Mouse (Mus musculus) heart, postnatal 0 days (tissue): Measurements from ENCODE around the gene Ddias. TPM values are rescaled to one million over a fixed set of nuclear protein-coding genes. Genes with fewer than 3 reads are reported as not detected.
A peak's percentile ranks its signal among the peaks of the same experiment; 100 is the strongest.

Experiments used
- ATAC-seq: fragments of 200-750 bp; cut with Nextera tagmentation; 2 replicates; pipeline ENCODE4 v1.8.0; 2017; ENCODE audit warnings: low read depth, moderate number of reproducible peaks, moderate library complexity; ENCODE audit not compliant: insufficient read depth
- DNase-seq: peaks from one replicate; pipeline ENCODE4 v3.0.0-alpha.2; 2016; ENCODE audit warnings: low spot score
- H3K27ac ChIP-seq: fragments of 300-500 bp; sonication (generic); 2 replicates; pipeline ENCODE4 v1.5.1; 2014; ENCODE audit warnings: low read depth, mild to moderate bottlenecking
- H3K27me3 ChIP-seq: fragments of 300-500 bp; sonication (generic); 2 replicates; pipeline ENCODE4 v1.6.1; 2014; ENCODE audit warnings: low read length, mixed read lengths; ENCODE audit not compliant: control insufficient read depth, insufficient read depth
- H3K36me3 ChIP-seq: fragments of 300-500 bp; sonication (generic); replicated peaks from 2 replicates; pipeline ENCODE4 v1.6.1; 2014; ENCODE audit warnings: low read length, mixed read lengths; ENCODE audit not compliant: control insufficient read depth, insufficient read depth
- H3K4me1 ChIP-seq: fragments of 300-500 bp; sonication (generic); 2 replicates; pipeline ENCODE4 v1.6.1; 2014; ENCODE audit warnings: antibody characterized with exemption; ENCODE audit not compliant: control insufficient read depth, insufficient read depth
- H3K4me2 ChIP-seq: fragments of 300-500 bp; sonication (generic); 2 replicates; pipeline ENCODE4 v1.6.1; 2014; ENCODE audit warnings: low read depth, mild to moderate bottlenecking, low read length, moderate library complexity
- H3K4me3 ChIP-seq: fragments of 300-500 bp; sonication (generic); 2 replicates; pipeline ENCODE4 v1.5.1; 2014; ENCODE audit warnings: low read depth, low read length
- H3K9ac ChIP-seq: fragments of 300-500 bp; sonication (generic); replicated peaks from 2 replicates; pipeline ENCODE4 v1.6.1; 2014; ENCODE audit warnings: low read depth, low read length, mixed read lengths
- H3K9me3 ChIP-seq: fragments of 300-500 bp; sonication (generic); replicated peaks from 2 replicates; pipeline ENCODE4 v1.6.1; 2016; ENCODE audit warnings: low read length; ENCODE audit not compliant: control insufficient read depth
- CTCF ChIP-seq: IDR thresholded peaks from 2 replicates; pipeline ENCODE4 v1.5.1; 2016; ENCODE audit warnings: antibody characterized with exemption, control low read depth, low read depth
- EP300 ChIP-seq: IDR thresholded peaks from 2 replicates; pipeline ENCODE4 v1.6.1; 2016; ENCODE audit warnings: antibody characterized with exemption, low read depth
- WGBS: fragments of 180-500 bp; shearing (Covaris S2); extraction: QIAGEN DNeasy Blood & Tissue Kit; methylation state at CpG from one replicate; pipeline ENCODE4 v1.1.7; 2014; 5-methylcytosine and 5-hydroxymethylcytosine counted together
- polyA plus RNA-seq: library from polyadenylated mRNA; unstranded; fragments of >200 nt; fragmentation: Nextera tagmentation; extraction: Ambion mirVana; gene quantifications from 2 replicates; pipeline ENCODE4 v1.2.1, GENCODE M21; 2015
- total RNA-seq: library from RNA; depleted of rRNA; stranded (reverse); fragments of >200 nt; gene quantifications from 2 replicates; pipeline ENCODE4 v1.2.3, GENCODE M21; 2014; ENCODE audit warnings: low replicate concordance

Gene Ddias
- total and polyA plus RNA-seq, 2 experiments from 2014 or later, result 3.1 to 7.5 TPM

DNA sequence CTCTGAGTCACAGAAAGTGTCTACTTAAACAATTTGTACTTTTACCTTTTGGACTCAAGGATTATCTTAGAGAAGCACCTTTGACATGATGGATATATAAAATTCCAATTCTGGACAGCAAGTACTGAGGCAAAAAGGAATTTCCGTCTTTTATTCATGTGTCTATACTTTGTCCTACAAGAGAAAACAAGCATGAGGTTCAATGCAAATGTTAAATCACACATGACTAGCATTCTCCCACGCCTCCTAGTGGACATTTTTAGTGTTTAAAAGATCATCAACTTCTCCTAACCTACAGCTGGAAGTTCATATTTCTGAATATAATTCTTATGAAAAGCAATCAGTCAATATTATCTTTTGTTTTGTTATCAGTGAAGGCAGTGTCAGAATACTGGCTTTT is 7.5 kb downstream of the Ddias start:
- Histone ChIP-seq H3K27ac (no peak overlapping the region), H3K36me3 (0 out of 2 replicates have a peak, but pooled peaks cover 5% of the 10 kb centered on the region), H3K4me1 (no peaks in the 10 kb centered on the region), H3K27me3 (no peaks in the 10 kb centered on the region), H3K9me3 (no peaks in the 10 kb centered on the region), H3K9ac (no peak overlapping the region), H3K4me2 (no peak overlapping the region), H3K4me3 (no peak overlapping the region)
- WGBS, result 26% methylated on average over 2 of the region's 2 CpGs
- DNase-seq, result peak; percentile 39
- no peak for ATAC-seq
- TF ChIP-seq EP300, result no peak
- peak; percentile 57 for TF ChIP-seq CTCF

DNA sequence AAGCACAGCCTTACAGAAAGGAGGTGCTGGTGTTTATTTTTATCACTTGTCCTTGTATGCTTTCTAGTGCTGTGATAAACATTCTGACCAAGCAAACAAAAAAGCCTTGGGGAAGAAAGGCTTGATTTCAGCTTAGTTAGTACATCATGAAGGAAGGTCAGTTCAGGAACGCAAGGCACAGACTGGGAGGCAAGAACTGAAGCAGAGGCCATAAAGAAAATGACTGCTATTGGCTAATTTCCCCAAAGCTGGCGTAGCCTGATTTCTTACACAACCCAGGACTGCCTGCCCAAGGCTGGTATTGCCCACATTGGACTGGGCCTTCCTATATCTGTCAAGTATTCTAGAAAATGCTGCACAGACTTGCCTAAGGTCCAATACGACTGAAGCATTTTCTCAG is 25.8 kb downstream of the Ddias start:
- no peaks in the 10 kb centered on the region for H3K27me3 ChIP-seq
- H3K9me3 ChIP-seq, result no peaks in the 10 kb centered on the region
- no peak overlapping the region for H3K4me2 ChIP-seq
- TF ChIP-seq EP300 (no peak), CTCF (no peak)
- DNase-seq, result no peak
- no peaks in the 10 kb centered on the region for H3K4me1 ChIP-seq
- H3K9ac ChIP-seq, result no peak overlapping the region
- no peaks in the 10 kb centered on the region for H3K36me3 ChIP-seq
- H3K4me3 ChIP-seq, result no peak overlapping the region
- no peak for ATAC-seq
- 87% methylated on average over 3 of the region's 3 CpGs for WGBS
- H3K27ac ChIP-seq, result no peak overlapping the region

GRCm38 (mm10) chr7:92842254-92842653 is 31.8 kb downstream of the Ddias start:
- DNase-seq, result no peak
- Histone ChIP-seq H3K9ac (no peak overlapping the region), H3K36me3 (no peaks in the 10 kb centered on the region), H3K27me3 (no peaks in the 10 kb centered on the region), H3K4me3 (no peak overlapping the region), H3K9me3 (no peaks in the 10 kb centered on the region), H3K4me2 (no peak overlapping the region), H3K4me1 (no peaks in the 10 kb centered on the region), H3K27ac (no peak overlapping the region)
- 78% methylated on average over 2 of the region's 2 CpGs for WGBS
- ATAC-seq, result no peak
- TF ChIP-seq CTCF (no peak), EP300 (no peak)

- Histone ChIP-seq H3K4me1 (no peaks in the 10 kb centered on the region), H3K9me3 (no peaks in the 10 kb centered on the region), H3K9ac (no peak overlapping the region), H3K27me3 (no peaks in the 10 kb centered on the region), H3K4me2 (no peak overlapping the region), H3K27ac (no peak overlapping the region), H3K4me3 (no peak overlapping the region), H3K36me3 (peaks cover 9% of the 10 kb centered on the region; the same call in 1 of the 2 replicates)
- TF ChIP-seq CTCF, result no peak
- TF ChIP-seq EP300, result no peak
- DNase-seq, result no peak
- no peak for ATAC-seq
- 57% methylated on average over 3 of the region's 3 CpGs for WGBS
These were observed 36.1 kb downstream of the Ddias start for GRCm38 (mm10) chr7:92837907-92838306.

DNA sequence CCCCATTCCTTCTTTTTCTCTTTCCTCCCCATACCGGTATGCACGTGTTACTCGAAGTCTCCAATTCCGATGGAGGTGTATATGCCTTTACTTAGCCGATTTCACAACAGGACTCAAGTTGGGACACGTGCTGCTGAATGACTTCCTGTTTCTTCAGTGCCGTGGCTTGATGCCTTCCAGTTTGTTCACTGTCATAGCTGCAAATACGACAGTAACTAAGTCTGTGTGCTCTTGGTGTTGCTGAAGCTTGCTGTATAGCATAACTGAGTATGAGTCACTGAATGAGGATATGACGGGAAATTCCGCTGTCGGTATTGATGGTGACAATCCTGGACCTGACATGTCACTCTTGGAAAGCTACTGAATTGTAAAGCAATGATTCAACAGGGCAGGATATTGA is 36.8 kb downstream of the Ddias start:
- 75% methylated on average over 11 of the region's 11 CpGs for WGBS
- ATAC-seq, result no peak

DNA sequence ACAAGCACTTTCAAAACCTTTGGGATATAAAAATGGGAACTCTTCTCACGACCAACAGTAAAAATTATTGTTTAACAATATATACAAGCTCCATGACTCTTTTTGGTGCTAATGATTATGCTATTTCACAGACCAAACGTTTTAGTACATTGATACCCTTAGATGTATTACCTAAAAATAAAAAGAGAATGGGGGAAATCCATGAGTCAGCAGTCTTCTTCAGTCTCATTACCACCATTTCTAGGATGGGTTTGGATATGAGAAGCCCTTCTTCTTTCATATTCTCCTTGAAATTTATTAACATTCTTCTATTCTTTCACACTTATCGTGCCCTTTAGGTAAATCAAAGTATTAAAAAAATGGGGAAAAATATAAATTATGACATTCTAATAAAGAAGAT is 37.6 kb downstream of the Ddias start:
- 69% methylated on average over 3 of the region's 3 CpGs for WGBS
- DNase-seq (no peak), ATAC-seq (no peak)
- no peaks in the 10 kb centered on the region for H3K27me3 ChIP-seq
- no peak for TF ChIP-seq CTCF
- no peak for TF ChIP-seq EP300
- no peak overlapping the region for H3K27ac ChIP-seq
- H3K4me1 ChIP-seq, result no peaks in the 10 kb centered on the region
- H3K36me3 ChIP-seq, result peaks cover 9% of the 10 kb centered on the region; the same call in 1 of the 2 replicates
- H3K4me2 ChIP-seq, result no peak overlapping the region
- H3K9ac ChIP-seq, result no peak overlapping the region
- no peak overlapping the region for H3K4me3 ChIP-seq
- H3K9me3 ChIP-seq, result no peaks in the 10 kb centered on the region

More for the DNA sequence above, 36.8 kb downstream of the Ddias start:
- no peak overlapping the region for H3K4me2 ChIP-seq
- H3K36me3 ChIP-seq, result peaks cover 9% of the 10 kb centered on the region; the same call in 1 of the 2 replicates
- H3K9ac ChIP-seq, result no peak overlapping the region
- H3K9me3 ChIP-seq, result no peaks in the 10 kb centered on the region
- TF ChIP-seq CTCF, result no peak
- no peak for TF ChIP-seq EP300
- DNase-seq, result no peak
- H3K27me3 ChIP-seq, result no peaks in the 10 kb centered on the region
- H3K4me1 ChIP-seq, result no peaks in the 10 kb centered on the region
- no peak overlapping the region for H3K27ac ChIP-seq
- H3K4me3 ChIP-seq, result no peak overlapping the region
